Mouse (Mus musculus) heart, embryonic 10.5 days (tissue): ENCODE measurements around the gene Hist1h2ak. TPM values are rescaled to one million over a fixed set of nuclear protein-coding genes. Genes with fewer than 3 reads are reported as not detected.
"Not testable (repeated sequence)": the region's sequence is repeated elsewhere in the genome, so short reads cannot be mapped to it uniquely, and the experiment has no call there.

ENCODE experiments used
- DNase-seq: peaks from one replicate; pipeline ENCODE4 v3.0.0-alpha.2; 2017; ENCODE audit warnings: low spot score
- H3K27ac ChIP-seq: fragments of 300-500 bp; sonication (generic); 2 replicates; pipeline ENCODE4 v1.5.1; 2016; ENCODE audit warnings: mild to moderate bottlenecking
- H3K27me3 ChIP-seq: fragments of 300-500 bp; sonication (generic); 2 replicates; pipeline ENCODE4 v1.6.1; 2016; ENCODE audit warnings: mild to moderate bottlenecking; ENCODE audit not compliant: poor library complexity, insufficient read depth, severe bottlenecking
- H3K36me3 ChIP-seq: fragments of 300-500 bp; sonication (generic); 2 replicates; pipeline ENCODE4 v1.6.1; 2016; ENCODE audit warnings: mild to moderate bottlenecking, moderate library complexity
- H3K4me1 ChIP-seq: fragments of 300-500 bp; sonication (generic); 2 replicates; pipeline ENCODE4 v1.6.1; 2016; ENCODE audit warnings: mild to moderate bottlenecking
- H3K4me3 ChIP-seq: fragments of 300-500 bp; sonication (generic); 2 replicates; pipeline ENCODE4 v1.5.1; 2016; ENCODE audit warnings: mild to moderate bottlenecking, moderate library complexity
- H3K9me3 ChIP-seq: fragments of 300-500 bp; sonication (generic); 2 replicates; pipeline ENCODE4 v1.6.1; 2016; ENCODE audit warnings: mild to moderate bottlenecking, moderate library complexity
- WGBS: fragments of 180-500 bp; shearing (Covaris S2); methylation state at CpG from one replicate; pipeline ENCODE4 v1.1.7; 2016; 5-methylcytosine and 5-hydroxymethylcytosine counted together
- polyA plus RNA-seq: library from polyadenylated mRNA; unstranded; fragments of >200 nt; fragmentation: Nextera tagmentation; extraction: Ambion mirVana; gene quantifications from 2 replicates; pipeline ENCODE4 v1.2.1, GENCODE M21; 2016

Hist1h2ak gene
- polyA plus RNA-seq, 1 experiment from 2014 or later, result 6.7 TPM

DNA sequence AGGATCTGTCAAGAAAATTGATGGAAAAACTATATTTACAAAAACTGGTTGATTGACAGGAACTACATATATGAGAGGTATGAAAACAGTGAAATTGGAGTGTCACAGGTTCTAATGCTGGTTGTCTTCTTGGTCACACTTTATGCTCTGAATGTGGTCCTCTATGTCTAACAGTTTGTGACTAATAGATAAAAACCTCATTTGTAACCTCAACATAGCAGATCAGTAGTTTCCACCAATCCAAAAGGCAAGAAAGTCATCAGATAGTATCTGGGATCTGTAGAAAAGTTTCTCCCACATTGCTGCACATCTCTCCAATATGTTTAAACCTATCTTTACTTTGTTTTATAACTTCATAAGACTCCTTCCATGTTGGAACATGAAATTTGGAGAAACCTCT lies 2.2 kb downstream of the Hist1h2ak start:
- H3K36me3 ChIP-seq, result 0 out of 2 replicates have a peak, but pooled peaks cover 2% of the 10 kb centered on the region
- H3K4me1 ChIP-seq, result peaks cover 17% of the 10 kb centered on the region; the same call in 1 of the 2 replicates
- H3K4me3 ChIP-seq, result no peak overlapping the region
- peak overlapping the region; percentile 89 for H3K27ac ChIP-seq
- no peak for DNase-seq
- no peaks in the 10 kb centered on the region for H3K27me3 ChIP-seq
- no peaks in the 10 kb centered on the region for H3K9me3 ChIP-seq

DNA sequence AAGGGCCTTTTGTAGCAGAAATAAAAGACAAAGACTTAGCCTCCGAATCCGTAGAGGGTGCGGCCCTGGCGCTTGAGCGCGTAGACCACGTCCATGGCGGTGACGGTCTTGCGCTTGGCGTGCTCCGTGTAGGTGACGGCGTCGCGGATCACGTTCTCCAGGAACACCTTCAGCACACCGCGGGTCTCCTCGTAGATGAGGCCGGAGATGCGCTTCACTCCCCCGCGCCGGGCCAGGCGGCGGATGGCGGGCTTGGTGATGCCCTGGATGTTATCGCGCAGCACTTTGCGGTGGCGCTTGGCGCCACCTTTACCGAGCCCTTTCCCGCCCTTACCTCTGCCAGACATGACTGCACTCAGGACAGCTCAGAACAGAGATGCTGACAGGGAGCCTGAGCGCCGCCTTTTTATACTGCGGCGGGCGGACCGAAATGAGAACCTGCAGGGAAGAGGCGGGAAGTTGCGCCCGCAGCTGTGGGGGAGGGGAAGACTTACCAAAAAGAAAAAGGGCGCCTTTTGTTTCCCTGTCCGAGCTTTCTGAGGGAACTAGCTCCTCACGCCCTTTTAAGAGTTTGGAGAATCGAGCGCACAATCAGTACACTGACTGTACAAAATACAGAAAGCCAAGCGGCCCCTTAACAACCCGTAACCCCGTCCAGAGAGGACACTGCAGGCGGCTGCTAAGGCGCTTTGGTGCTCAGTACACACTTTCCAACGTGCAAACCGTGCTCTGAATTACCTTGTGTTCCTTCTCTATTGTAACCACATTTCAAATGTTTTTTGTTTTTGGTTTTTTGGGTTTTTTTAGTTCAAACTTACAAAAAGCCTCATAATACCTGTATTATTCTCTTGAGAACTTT lies 3.2 kb downstream of the Hist1h2ak start, which contains the start of gene Hist1h4k:
TSS of gene Hist1h4k (minus strand) at position 347 of the 859 bp plus-strand sequence.
- Histone ChIP-seq H3K4me1 (peaks cover 17% of the 10 kb centered on the region; the same call in 1 of the 2 replicates), H3K4me3 (peak within 1 kb of the TSS; percentile 62), H3K27ac (peak within 1 kb of the TSS; percentile 89)
- not testable (repeated sequence) for H3K9me3 ChIP-seq, H3K36me3 ChIP-seq, H3K27me3 ChIP-seq
- WGBS, result under 1% methylated on average over 53 of the region's 56 CpGs
- peak; percentile 96 for DNase-seq

DNA sequence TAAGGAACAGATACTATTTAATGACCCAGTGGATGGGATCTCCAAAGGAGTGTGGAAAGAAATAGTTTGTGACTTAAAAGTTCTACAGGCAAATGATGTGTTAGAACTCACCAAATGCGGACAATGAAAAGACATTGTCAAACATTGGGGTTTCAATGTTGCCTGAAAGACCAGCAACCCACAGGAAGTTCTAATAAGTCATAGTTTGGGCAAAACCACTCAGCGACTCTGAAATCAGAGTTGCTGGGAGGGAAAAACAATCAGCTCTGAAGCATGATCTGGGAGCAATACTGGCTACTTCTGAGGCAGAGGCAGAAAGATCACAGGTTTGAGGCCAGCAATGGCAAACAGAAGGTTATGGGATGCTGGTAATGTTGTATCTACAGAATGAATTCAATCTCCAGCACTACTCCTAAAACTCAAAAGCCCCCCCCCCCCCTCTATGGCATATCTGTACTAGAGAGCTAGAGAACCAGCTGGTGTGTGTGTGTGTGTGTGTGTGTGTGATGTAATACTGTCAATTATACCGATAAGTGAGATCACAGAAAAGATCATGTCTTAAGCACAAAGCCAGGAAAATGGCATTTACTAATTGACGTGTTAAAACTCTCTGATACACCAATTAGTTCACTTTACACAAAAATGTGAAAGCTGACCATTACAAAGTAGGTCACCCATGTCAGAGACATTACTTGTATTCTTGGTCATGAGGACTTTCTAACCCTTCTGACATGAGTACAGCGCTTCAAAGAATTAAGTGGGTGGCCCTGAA lies 4.1 kb downstream of the Hist1h2ak start:
- 7% methylated on average over 5 of the region's 5 CpGs for WGBS
- DNase-seq, result peak; percentile 77

DNA sequence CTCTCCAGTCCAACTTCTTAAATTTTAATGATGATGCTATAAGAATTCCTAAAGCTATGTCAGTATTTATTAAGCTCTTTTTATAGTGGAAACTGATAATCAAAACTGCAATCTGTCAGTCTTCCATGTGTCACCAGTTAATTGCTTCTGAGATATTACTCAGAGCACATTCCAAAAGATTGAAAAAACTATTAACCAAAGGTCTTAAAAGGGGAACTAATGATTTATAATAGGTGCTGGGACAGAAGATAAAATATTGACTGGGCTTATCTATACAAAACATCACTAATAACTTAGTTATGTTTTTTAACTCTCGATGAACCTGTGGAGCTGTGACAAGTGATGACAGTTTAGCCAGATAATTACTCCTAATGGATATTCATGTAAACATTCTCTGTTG lies 8.6 kb downstream of the Hist1h2ak start:
- WGBS, result 82% methylated on average over 1 of the region's 1 CpGs
- Histone ChIP-seq H3K4me1 (peaks cover 4% of the 10 kb centered on the region; the same call in 1 of the 2 replicates), H3K9me3 (no peaks in the 10 kb centered on the region), H3K4me3 (no peak overlapping the region), H3K27me3 (no peaks in the 10 kb centered on the region), H3K36me3 (0 out of 2 replicates have a peak, but pooled peaks cover 2% of the 10 kb centered on the region), H3K27ac (no peak overlapping the region)
- DNase-seq, result no peak

More for the DNA sequence above, 4.1 kb downstream of the Hist1h2ak start:
- Histone ChIP-seq H3K27ac (peak overlapping the region; percentile 89), H3K4me1 (peaks cover 17% of the 10 kb centered on the region; the same call in 1 of the 2 replicates), H3K36me3 (0 out of 2 replicates have a peak, but pooled peaks cover 2% of the 10 kb centered on the region), H3K4me3 (peak overlapping the region; percentile 62), H3K27me3 (no peaks in the 10 kb centered on the region), H3K9me3 (no peaks in the 10 kb centered on the region)

DNA sequence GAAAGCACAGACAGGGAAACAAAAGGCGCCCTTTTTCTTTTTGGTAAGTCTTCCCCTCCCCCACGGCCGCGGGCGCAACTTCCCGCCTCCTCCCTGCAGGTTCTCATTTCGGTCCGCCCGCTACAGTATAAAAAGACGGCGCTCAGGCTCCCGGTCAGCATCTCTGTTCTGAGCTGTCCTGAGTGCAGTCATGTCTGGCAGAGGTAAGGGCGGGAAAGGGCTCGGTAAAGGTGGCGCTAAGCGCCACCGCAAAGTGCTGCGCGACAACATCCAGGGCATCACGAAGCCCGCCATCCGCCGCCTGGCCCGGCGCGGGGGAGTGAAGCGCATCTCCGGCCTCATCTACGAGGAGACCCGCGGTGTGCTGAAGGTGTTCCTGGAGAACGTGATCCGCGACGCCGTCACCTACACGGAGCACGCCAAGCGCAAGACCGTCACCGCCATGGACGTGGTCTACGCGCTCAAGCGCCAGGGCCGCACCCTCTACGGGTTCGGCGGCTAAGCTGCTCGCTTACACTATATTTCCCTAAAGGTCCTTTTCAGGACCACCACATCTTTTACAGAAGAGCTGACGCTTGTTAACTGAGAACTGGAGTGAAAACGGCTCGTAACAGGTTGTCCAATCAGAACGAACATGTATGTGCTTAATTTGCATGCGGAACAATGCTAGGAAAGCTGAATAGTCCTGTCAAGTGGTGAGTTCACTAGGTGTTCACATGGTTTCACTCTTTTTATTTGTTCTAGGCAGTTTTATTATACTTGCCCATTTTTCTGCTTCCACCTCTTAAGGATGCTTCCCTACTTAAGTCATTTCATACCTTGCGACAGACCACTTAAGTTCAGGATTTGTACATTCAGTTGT lies 18.5 kb downstream of the Hist1h2ak start, which contains the start of gene Hist1h4j:
TSS of gene Hist1h4j (plus strand) at position 159 of the 862 bp plus-strand sequence.
- peak; percentile 95 for DNase-seq
- under 1% methylated on average over 45 of the region's 56 CpGs for WGBS
- peaks cover 15% of the 10 kb centered on the region; the same call in 1 of the 2 replicates for H3K4me1 ChIP-seq
- not testable (repeated sequence) for H3K36me3 ChIP-seq, H3K9me3 ChIP-seq, H3K27me3 ChIP-seq
- H3K4me3 ChIP-seq, result peak within 1 kb of the TSS; percentile 59
- peak within 1 kb of the TSS; percentile 95 for H3K27ac ChIP-seq

DNA sequence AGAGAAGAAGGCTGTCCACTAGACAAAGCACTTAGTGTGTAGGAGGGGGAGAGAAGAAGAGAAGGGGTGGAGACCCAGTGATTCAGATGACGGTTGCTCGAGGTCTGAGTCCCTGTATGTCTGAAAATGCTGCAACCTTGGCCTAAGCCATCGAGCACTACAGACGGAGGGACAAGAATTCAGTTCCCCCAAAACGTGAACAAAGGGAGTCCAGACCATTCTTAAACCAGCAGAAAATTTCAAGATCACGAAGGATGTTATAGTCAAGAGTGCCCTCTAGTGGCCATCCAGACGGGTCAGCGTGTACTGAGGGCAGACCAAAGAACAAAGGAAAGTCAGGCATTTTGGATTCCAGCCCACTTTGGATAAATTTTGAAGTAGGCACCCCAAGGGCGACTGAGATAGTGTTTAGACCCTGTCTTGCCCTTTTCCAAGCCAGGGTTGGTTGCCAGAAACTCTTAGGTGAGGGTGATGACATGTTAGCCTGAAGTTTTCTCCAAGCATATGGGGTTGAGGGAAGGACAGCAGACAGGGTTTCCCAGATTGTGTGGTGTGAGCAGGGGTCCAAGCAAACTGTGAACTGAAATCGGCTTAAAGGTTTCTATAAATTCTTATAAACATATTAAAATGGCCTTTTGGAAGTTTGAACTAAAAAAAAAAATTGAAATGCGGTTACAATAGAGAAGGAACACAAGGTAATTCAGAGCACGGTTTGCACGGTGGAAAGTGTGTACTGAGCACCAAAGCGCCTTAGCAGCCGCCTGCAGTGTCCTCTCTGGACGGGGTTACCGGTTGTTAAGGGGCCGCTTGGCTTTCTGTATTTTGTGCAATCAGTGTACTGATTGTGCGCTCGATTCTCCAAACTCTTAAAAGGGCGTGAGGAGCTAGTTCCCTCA lies 19.4 kb downstream of the Hist1h2ak start:
- Histone ChIP-seq H3K27ac (peak overlapping the region; percentile 95), H3K27me3 (no peaks in the 10 kb centered on the region), H3K4me1 (peaks cover 10% of the 10 kb centered on the region; the same call in 1 of the 2 replicates), H3K9me3 (no peaks in the 10 kb centered on the region), H3K4me3 (peak overlapping the region; percentile 59), H3K36me3 (no peaks in the 10 kb centered on the region)
- DNase-seq, result peak; percentile 90
- under 1% methylated on average over 21 of the region's 21 CpGs for WGBS

DNA sequence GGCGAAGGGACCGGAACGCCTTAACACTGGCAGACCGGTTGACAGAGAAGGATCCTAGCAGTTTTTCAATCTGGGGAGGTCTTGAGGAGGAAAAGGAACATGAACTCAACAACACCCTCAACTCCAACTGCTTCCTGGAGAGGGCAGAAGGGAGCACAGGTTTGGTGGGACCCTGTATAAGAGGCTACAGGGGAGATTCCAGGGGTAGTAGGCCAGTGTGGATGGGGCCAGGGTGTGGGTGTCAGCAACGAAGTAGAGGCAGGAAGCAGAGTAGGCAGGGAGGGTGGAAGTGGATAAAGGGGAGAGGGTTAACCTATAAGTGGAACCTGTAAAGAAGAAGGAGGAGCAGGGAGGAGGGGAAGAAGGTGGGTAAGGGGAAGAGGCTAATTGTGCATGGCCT lies 20.2 kb downstream of the Hist1h2ak start:
- Histone ChIP-seq H3K36me3 (no peaks in the 10 kb centered on the region), H3K4me1 (peaks cover 10% of the 10 kb centered on the region; the same call in 1 of the 2 replicates), H3K27me3 (no peaks in the 10 kb centered on the region), H3K27ac (peak overlapping the region; percentile 95), H3K4me3 (peak overlapping the region; percentile 12; the same call in 1 of the 2 replicates), H3K9me3 (no peaks in the 10 kb centered on the region)
- DNase-seq, result no peak
- 71% methylated on average over 5 of the region's 5 CpGs for WGBS

DNA sequence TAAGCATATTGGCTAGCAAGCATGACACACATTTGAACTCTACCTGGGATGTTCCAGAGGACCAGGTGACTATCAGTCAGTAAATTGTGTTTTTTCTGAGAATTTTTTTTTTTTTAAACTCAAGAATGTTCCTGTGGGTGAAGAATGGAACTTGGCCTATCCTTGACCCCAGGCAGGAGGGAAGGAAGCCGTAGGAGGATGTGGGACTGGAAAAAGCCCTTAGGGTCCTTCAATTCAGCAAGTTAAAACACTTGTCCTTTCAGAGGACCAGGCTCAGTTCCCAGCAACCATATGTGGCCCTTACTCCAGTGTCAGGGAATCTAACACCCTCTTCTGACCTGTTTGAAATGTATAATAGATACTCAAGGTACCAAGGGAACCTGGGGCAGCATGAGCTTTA lies 24.1 kb downstream of the Hist1h2ak start:
- no peaks in the 10 kb centered on the region for H3K36me3 ChIP-seq
- WGBS, result 57% methylated on average over 1 of the region's 1 CpGs

DNA sequence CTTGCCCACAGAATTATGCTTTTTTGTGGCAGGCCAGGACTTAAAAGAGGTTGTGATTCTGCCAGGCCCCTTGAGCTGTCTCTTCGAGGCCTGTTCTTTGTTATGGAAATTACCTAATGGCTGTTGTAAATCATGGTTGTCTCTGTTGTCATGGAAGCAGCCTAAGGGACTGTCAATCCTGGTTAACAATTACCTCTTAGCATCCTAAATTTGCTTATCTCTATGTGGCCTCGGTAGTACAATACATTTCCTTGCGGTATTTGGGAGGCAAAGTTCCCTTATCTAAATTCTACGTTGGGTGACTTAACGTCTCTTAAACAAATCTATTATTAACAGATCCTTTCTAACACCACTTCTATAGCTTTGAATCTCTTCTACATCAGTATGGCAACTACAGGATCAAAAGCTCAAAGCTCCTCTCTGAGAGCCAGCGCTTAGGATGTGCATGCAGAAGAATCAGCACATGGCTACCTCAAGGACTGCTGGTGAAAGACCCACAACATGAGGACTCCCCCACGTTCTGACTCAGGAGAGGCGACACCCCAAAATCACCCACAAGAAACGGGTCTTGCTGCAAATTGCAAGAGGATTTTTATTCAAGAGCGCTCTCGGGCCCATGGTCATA lies 25.6 kb downstream of the Hist1h2ak start:
- Histone ChIP-seq H3K36me3 (no peaks in the 10 kb centered on the region), H3K9me3 (no peaks in the 10 kb centered on the region), H3K27me3 (no peaks in the 10 kb centered on the region), H3K4me3 (no peak overlapping the region), H3K4me1 (no peaks in the 10 kb centered on the region), H3K27ac (no peak overlapping the region)
- no peak for DNase-seq
- WGBS, result 31% methylated on average over 11 of the region's 11 CpGs

More for the DNA sequence above, 24.1 kb downstream of the Hist1h2ak start:
- H3K27ac ChIP-seq, result no peak overlapping the region
- H3K27me3 ChIP-seq, result no peaks in the 10 kb centered on the region
- no peak for DNase-seq
- H3K4me1 ChIP-seq, result peaks cover 10% of the 10 kb centered on the region; the same call in 1 of the 2 replicates
- H3K9me3 ChIP-seq, result no peaks in the 10 kb centered on the region
- no peak overlapping the region for H3K4me3 ChIP-seq

DNA sequence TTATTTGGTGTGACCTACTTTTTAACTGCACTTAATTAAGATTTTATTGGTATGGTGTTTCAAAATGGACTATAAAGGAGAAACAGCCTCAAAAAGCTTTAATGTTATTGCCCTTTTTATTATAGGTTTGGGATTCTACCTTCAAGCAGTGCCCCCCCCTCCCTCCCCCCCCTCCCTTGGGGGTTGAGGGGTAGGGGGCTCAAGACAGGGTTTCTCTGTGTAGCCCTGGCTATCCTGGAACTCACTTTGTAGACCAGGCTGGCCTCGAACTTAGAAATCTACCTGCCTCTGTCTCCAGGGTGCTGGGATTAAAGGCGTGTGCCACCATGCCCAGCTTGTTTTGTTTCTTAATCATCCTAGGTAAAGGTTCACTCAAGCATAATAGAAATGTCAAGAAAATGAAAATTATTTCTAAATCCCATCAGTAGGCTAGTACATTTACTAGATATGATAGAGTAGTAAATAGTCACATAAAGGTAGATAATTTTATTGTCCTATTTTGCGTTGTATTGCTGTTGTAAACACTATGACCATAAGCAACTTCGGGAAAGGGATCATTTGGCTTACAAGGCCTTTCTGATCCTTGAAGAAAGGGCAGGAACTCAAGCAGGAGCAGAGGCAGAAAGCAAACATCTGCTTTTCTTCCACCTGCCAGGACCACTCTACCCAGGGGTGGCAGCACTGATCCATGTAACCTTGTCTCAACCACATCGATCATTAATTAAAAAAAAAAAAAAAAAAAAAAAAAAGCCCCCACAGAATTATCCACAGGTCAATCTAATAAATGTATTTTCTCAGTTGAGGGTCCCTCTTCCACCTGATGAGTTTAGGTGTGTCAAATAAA lies 30.4 kb downstream of the Hist1h2ak start:
- Histone ChIP-seq H3K36me3 (no peaks in the 10 kb centered on the region), H3K9me3 (no peaks in the 10 kb centered on the region), H3K4me1 (peaks cover 8% of the 10 kb centered on the region), H3K4me3 (peak overlapping the region; percentile 55; the same call in 1 of the 2 replicates), H3K27me3 (no peaks in the 10 kb centered on the region), H3K27ac (peak overlapping the region; percentile 85)
- no peak for DNase-seq
- WGBS, result 46% methylated on average over 5 of the region's 5 CpGs
